Mouse (Mus musculus): Measurements from ENCODE around the gene Cldn20.

Cldn20 gene

GRCm38 (mm10) chr17:3527841-3528471 lies 4.4 kb upstream of the Cldn20 start:
- in situ Hi-C loops (cut with MboI; ENCODE audit: unreplicated experiment in 2 of 2), result no loop called here

GRCm38 (mm10) chr17:3529523-3529922 lies 2.8 kb upstream of the Cldn20 start:
- in situ Hi-C loops (cut with MboI; ENCODE audit: unreplicated experiment in 2 of 2), result no loop called here

- in situ Hi-C loops (cut with MboI; ENCODE audit: unreplicated experiment in 2 of 2), result no loop called here
These were observed 1.8 kb upstream of the Cldn20 start for GRCm38 (mm10) chr17:3530549-3530948.

GRCm38 (mm10) chr17:3531641-3532040 lies 713 bp upstream of the Cldn20 start:
- in situ Hi-C loops (cut with MboI; ENCODE audit: unreplicated experiment in 2 of 2), result no loop called here

- in situ Hi-C loops (cut with MboI; ENCODE audit: unreplicated experiment in 2 of 2), result no loop called here
These were observed 1.1 kb downstream of the Cldn20 start for GRCm38 (mm10) chr17:3533425-3533824.

- in situ Hi-C loops (cut with MboI; ENCODE audit: unreplicated experiment in 2 of 2), result no loop called here
These were observed 8.0 kb downstream of the Cldn20 start for GRCm38 (mm10) chr17:3540304-3540703.

- in situ Hi-C loops (cut with MboI; ENCODE audit: unreplicated experiment in 2 of 2), result no loop called here
These were observed 8.7 kb downstream of the Cldn20 start for GRCm38 (mm10) chr17:3541033-3541432.

GRCm38 (mm10) chr17:3547725-3548124 lies 15.4 kb downstream of the Cldn20 start:
- in situ Hi-C loops (cut with MboI; ENCODE audit: unreplicated experiment in 2 of 2), result no loop called here

- in situ Hi-C loops (cut with MboI; ENCODE audit: unreplicated experiment in 2 of 2), result loop anchor here (25.0 kb wide), 4 partner anchors 931 to 1656 kb away; no protein-coding TSS in a partner anchor
These were observed 23.9 kb downstream of the Cldn20 start for GRCm38 (mm10) chr17:3556251-3556650.

- in situ Hi-C loops (cut with MboI; ENCODE audit: unreplicated experiment in 2 of 2), result loop anchor here (25.0 kb wide), 4 partner anchors 930 to 1655 kb away; no protein-coding TSS in a partner anchor
These were observed 25.3 kb downstream of the Cldn20 start, which contains the start of gene Tfb1m for GRCm38 (mm10) chr17:3557331-3558311. Tfb1m (minus strand) TSS chr17:3557781.

GRCm38 (mm10) chr17:3558356-3558870 lies 26.1 kb downstream of the Cldn20 start:
- in situ Hi-C loops (cut with MboI; ENCODE audit: unreplicated experiment in 2 of 2), result loop anchor here (25.0 kb wide), 4 partner anchors 929 to 1654 kb away; no protein-coding TSS in a partner anchor

- in situ Hi-C loops (cut with MboI; ENCODE audit: unreplicated experiment in 2 of 2), result loop anchor here (25.0 kb wide), 4 partner anchors 927 to 1652 kb away; no protein-coding TSS in a partner anchor
These were observed 28.2 kb downstream of the Cldn20 start for GRCm38 (mm10) chr17:3560534-3560933.

GRCm38 (mm10) chr17:3562405-3562804 lies 30.1 kb downstream of the Cldn20 start:
- in situ Hi-C loops (cut with MboI; ENCODE audit: unreplicated experiment in 2 of 2), result loop anchor here (25.0 kb wide), 4 partner anchors 925 to 1650 kb away; no protein-coding TSS in a partner anchor

- in situ Hi-C loops (cut with MboI; ENCODE audit: unreplicated experiment in 2 of 2), result loop anchor here (5.0 to 25.0 kb wide), 5 partner anchors 916 to 1826 kb away; no protein-coding TSS in a partner anchor
These were observed 38.5 kb downstream of the Cldn20 start for GRCm38 (mm10) chr17:3570876-3571275.
